Mouse (Mus musculus) hindbrain, embryonic 14.5 days (tissue): ENCODE measurements at regions not wholly inside any gene's neighbourhood (a gene's known extent, or its start where the extent isn't known, plus 50 kb on each side); places are given as distances from the start of the nearest gene placed in this dataset.

Source experiments
- ATAC-seq: fragments of 200-750 bp; cut with Nextera tagmentation; 2 replicates; pipeline ENCODE4 v1.8.0; 2017; ENCODE audit warnings: moderate number of reproducible peaks, mild to moderate bottlenecking, moderate TSS enrichment, moderate library complexity; ENCODE audit not compliant: low FRiP score
- DNase-seq: peaks from one replicate; pipeline ENCODE4 v3.0.0-alpha.2; 2015; ENCODE audit warnings: low spot score
- H3K27ac ChIP-seq: fragments of 300-500 bp; sonication (generic); 2 replicates; pipeline ENCODE4 v1.5.1; 2014; ENCODE audit warnings: mild to moderate bottlenecking, moderate library complexity
- H3K27me3 ChIP-seq: fragments of 300-500 bp; sonication (generic); 2 replicates; pipeline ENCODE4 v1.6.1; 2014; ENCODE audit warnings: mild to moderate bottlenecking, low read length, mixed read lengths; ENCODE audit not compliant: control insufficient read depth, insufficient read depth
- H3K36me3 ChIP-seq: fragments of 300-500 bp; sonication (generic); replicated peaks from 2 replicates; pipeline ENCODE4 v1.6.1; 2014; ENCODE audit not compliant: control insufficient read depth, insufficient read depth
- H3K4me1 ChIP-seq: fragments of 300-500 bp; sonication (generic); replicated peaks from 2 replicates; pipeline ENCODE4 v1.6.1; 2014; ENCODE audit warnings: antibody characterized with exemption, low read length, mixed read lengths; ENCODE audit not compliant: control insufficient read depth, insufficient read depth
- H3K4me2 ChIP-seq: fragments of 300-500 bp; sonication (generic); replicated peaks from 2 replicates; pipeline ENCODE4 v1.6.1; 2014; ENCODE audit warnings: mild to moderate bottlenecking, moderate library complexity
- H3K4me3 ChIP-seq: fragments of 300-500 bp; sonication (generic); replicated peaks from 2 replicates; pipeline ENCODE4 v1.5.1; 2014; ENCODE audit warnings: mild to moderate bottlenecking, low read length
- H3K9ac ChIP-seq: fragments of 300-500 bp; sonication (generic); 2 replicates; pipeline ENCODE4 v1.6.1; 2014
- H3K9me3 ChIP-seq: fragments of 300-500 bp; sonication (generic); 2 replicates; pipeline ENCODE4 v1.6.1; 2016; ENCODE audit warnings: low read length; ENCODE audit not compliant: control insufficient read depth
- WGBS: fragments of 180-500 bp; shearing (Covaris S2); extraction: QIAGEN DNeasy Blood & Tissue Kit; methylation state at CpG from one replicate; pipeline ENCODE4 v1.1.7; 2014; 5-methylcytosine and 5-hydroxymethylcytosine counted together

DNA sequence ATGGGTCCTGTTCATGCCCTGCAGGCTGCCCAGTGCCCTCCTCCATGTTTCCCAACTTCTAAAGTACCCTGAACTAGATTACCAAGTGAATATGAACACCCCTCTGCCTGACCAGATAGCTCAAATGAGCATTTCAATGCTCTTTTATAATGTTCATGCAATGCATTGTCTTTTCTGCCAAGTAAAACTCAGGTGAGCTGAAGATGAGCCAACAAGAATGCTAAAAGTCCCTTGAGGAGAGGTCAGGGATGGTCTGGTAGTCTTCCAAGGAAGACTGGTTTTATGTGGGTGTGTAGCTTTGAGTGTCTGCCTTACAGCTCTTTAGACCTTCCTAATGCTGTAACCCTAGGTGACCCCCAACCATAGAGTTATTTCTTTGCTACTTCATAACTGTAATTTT, 58.0 kb upstream of the Abca12 start:
- no peak for ATAC-seq
- DNase-seq = no peak
- no peaks in the 10 kb centered on the region for H3K27me3 ChIP-seq
- H3K9me3 ChIP-seq = no peaks in the 10 kb centered on the region
- H3K36me3 ChIP-seq = no peaks in the 10 kb centered on the region
- no peak overlapping the region for H3K9ac ChIP-seq
- H3K4me1 ChIP-seq = no peaks in the 10 kb centered on the region
- no peak overlapping the region for H3K4me3 ChIP-seq
- H3K4me2 ChIP-seq = no peak overlapping the region
- H3K27ac ChIP-seq = no peak overlapping the region

DNA sequence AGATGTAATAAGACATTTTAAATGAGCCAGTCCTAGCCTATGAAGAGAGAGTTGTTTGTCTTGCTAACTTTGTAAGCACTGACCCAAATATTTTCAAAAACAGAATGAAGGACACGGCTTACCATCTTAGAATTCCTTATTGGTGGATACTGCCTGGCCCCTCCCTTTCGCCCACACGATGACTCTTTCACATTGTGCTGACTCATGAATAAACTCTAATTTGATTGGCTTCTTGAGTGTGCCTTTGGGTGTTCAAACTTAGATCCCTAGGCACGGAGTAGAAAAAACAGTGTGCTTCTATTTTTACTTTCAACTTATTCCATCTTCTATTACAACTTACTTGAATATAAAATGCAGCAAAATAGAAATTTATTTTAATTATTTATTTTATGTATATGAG, 68.4 kb upstream of the Abca12 start:
- 95% methylated on average over 4 of the region's 4 CpGs for WGBS
- Histone ChIP-seq H3K9ac (no peak overlapping the region), H3K27me3 (no peaks in the 10 kb centered on the region), H3K27ac (no peak overlapping the region), H3K4me1 (no peaks in the 10 kb centered on the region), H3K4me2 (no peak overlapping the region), H3K36me3 (no peaks in the 10 kb centered on the region), H3K4me3 (no peak overlapping the region), H3K9me3 (no peaks in the 10 kb centered on the region)
- no peak for ATAC-seq
- DNase-seq = no peak

DNA sequence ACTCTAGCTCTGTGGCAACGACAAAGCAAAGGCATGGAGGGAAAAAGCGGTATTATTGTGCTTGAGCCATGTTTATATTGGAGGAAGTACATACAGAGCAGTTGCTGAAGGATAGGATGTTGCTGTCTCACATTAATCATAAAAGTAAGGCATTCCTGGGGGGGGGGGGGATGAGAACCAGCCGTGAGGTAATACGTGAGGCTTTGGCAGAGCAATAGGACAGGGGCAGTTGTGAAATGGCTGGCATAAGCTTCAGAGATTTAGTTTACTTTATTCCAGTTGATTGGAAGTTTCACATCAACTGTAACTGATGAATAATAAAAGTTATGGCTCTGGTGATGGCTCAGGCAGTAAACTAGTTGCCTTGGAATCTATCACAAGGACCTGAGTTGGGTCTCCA, 62.4 kb upstream of the Atic start:
- Histone ChIP-seq H3K4me1 (no peaks in the 10 kb centered on the region), H3K4me3 (no peak overlapping the region)
- WGBS = 90% methylated on average over 4 of the region's 4 CpGs

DNA sequence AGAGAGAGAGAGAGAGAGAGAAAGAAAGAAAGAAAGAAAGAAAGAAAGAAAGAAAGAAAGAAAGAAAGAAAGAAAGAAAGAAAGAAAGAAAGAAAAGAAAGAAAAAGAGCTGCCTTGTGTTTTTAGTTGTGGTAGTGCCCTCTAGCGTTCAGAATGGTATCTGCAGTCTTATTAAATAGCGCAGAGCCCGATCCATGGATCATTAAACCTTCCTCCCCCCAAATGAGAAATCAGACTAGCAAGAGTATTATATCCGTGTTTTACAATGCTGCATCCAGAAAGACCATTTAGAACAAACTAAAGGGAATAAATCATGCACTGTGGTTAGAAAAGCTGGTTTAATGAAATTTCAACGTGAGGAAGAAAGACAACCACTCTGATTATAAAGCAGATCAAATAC, 51.1 kb upstream of the Atic start:
- ATAC-seq (no peak), DNase-seq (peak; percentile 78)
- Histone ChIP-seq H3K4me2 (peak overlapping the region; percentile 26), H3K27ac (no peak overlapping the region), H3K36me3 (no peaks in the 10 kb centered on the region), H3K9ac (no peak overlapping the region), H3K4me3 (no peak overlapping the region), H3K9me3 (no peaks in the 10 kb centered on the region), H3K4me1 (peaks cover 13% of the 10 kb centered on the region; the same call in 1 of the 2 replicates), H3K27me3 (no peaks in the 10 kb centered on the region)
- 5% methylated on average over 5 of the region's 5 CpGs for WGBS

More for the DNA sequence above, 62.4 kb upstream of the Atic start:
- Histone ChIP-seq H3K36me3 (no peaks in the 10 kb centered on the region), H3K9me3 (no peaks in the 10 kb centered on the region), H3K27me3 (no peaks in the 10 kb centered on the region), H3K4me2 (no peak overlapping the region), H3K9ac (no peak overlapping the region), H3K27ac (no peak overlapping the region)
- DNase-seq (no peak), ATAC-seq (no peak)

DNA sequence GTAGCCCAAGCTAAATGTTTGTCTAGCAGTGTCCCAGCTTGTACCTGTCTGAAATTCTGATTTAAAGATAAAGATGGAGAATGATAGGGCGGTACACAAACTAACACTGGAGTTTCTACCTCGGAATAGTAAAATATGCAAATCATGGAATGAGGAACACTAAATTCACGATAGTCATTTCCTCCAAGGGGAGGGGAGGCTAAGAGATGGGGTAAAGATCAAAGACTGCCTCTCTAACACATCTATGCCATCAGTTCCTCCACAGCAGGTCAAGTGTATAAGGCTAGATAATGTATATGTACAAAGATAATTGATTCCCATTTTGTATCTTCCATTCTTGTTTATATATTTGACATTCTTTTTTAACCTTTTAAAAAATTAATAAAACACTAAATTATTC, 50.4 kb upstream of the Atic start:
- Histone ChIP-seq H3K27ac (no peak overlapping the region), H3K4me2 (no peak overlapping the region)

More for the DNA sequence above, 50.4 kb upstream of the Atic start:
- no peak overlapping the region for H3K9ac ChIP-seq
- no peaks in the 10 kb centered on the region for H3K9me3 ChIP-seq
- H3K4me1 ChIP-seq = peaks cover 13% of the 10 kb centered on the region; the same call in 1 of the 2 replicates
- no peak overlapping the region for H3K4me3 ChIP-seq
- DNase-seq (no peak), ATAC-seq (no peak)
- no peaks in the 10 kb centered on the region for H3K27me3 ChIP-seq
- H3K36me3 ChIP-seq = no peaks in the 10 kb centered on the region
- 44% methylated on average over 3 of the region's 3 CpGs for WGBS
